Mouse (Mus musculus): ENCODE measurements around the gene Mis18bp1.
"Not testable (repeated sequence)": the region's sequence is repeated elsewhere in the genome, so short reads cannot be mapped to it uniquely, and the experiment has no call there.

The Mis18bp1 gene

GRCm38 (mm10) chr12:65172021-65172951 is at the start of gene Mis18bp1:
Mis18bp1 (minus strand) TSS chr12:65172604.
- peak; percentile 95 for DNase-seq (ENCODE audit: low spot score)

- no peak for DNase-seq (ENCODE audit: low spot score)
Measured at GRCm38 (mm10) chr12:65216404-65216840, 44.0 kb upstream of the Mis18bp1 start.

GRCm38 (mm10) chr12:65206431-65206830 is 34.0 kb upstream of the Mis18bp1 start:
- no peak for DNase-seq (ENCODE audit: low spot score)

GRCm38 (mm10) chr12:65201812-65202211 is 29.4 kb upstream of the Mis18bp1 start:
- no peak for DNase-seq (ENCODE audit: low spot score)

GRCm38 (mm10) chr12:65194003-65194530 is 21.7 kb upstream of the Mis18bp1 start:
- no peak for DNase-seq (ENCODE audit: low spot score)

- DNase-seq (ENCODE audit: low spot score), result no peak
Measured at GRCm38 (mm10) chr12:65189213-65189612, 16.8 kb upstream of the Mis18bp1 start.

GRCm38 (mm10) chr12:65187365-65187764 is 15.0 kb upstream of the Mis18bp1 start:
- no peak for DNase-seq (ENCODE audit: low spot score)

GRCm38 (mm10) chr12:65173736-65174135 is 1.3 kb upstream of the Mis18bp1 start:
- no peak for DNase-seq (ENCODE audit: low spot score)

GRCm38 (mm10) chr12:65172959-65173358 is 555 bp upstream of the Mis18bp1 start:
- DNase-seq (ENCODE audit: low spot score), result peak; percentile 33

- DNase-seq (ENCODE audit: low spot score), result not testable (repeated sequence)
Measured at GRCm38 (mm10) chr12:65136121-65136520, 36.3 kb downstream of the Mis18bp1 start.

GRCm38 (mm10) chr12:65119451-65119850 is 53.0 kb downstream of the Mis18bp1 start:
- no peak for DNase-seq (ENCODE audit: low spot score)

GRCm38 (mm10) chr12:65118968-65119367 is 53.4 kb downstream of the Mis18bp1 start:
- DNase-seq (ENCODE audit: low spot score), result no peak

- DNase-seq (ENCODE audit: low spot score), result not testable (repeated sequence)
Measured at GRCm38 (mm10) chr12:65114978-65115377, 57.4 kb downstream of the Mis18bp1 start.

- no peak for DNase-seq (ENCODE audit: low spot score)
Measured at GRCm38 (mm10) chr12:65113925-65114324, 58.5 kb downstream of the Mis18bp1 start.

- no peak for DNase-seq (ENCODE audit: low spot score)
Measured at GRCm38 (mm10) chr12:65112811-65113210, 59.6 kb downstream of the Mis18bp1 start.

GRCm38 (mm10) chr12:65111503-65111902 is 60.9 kb downstream of the Mis18bp1 start:
- no peak for DNase-seq (ENCODE audit: low spot score)

GRCm38 (mm10) chr12:65108746-65109145 is 63.7 kb downstream of the Mis18bp1 start:
- DNase-seq (ENCODE audit: low spot score), result no peak
